Mouse (Mus musculus) right cerebral cortex, adult 2 months (tissue): Measurements from ENCODE around the gene Stxbp1.

Source experiments
- DNase-seq, 2 experiments: peaks; one replicate each; pipeline ENCODE4 v3.0.0; 2021 to 2022; ENCODE audit warnings: low spot score in 2 of 2

Gene Stxbp1

GRCm38 (mm10) chr2:32841099-32841498 is 5.9 kb downstream of the Stxbp1 start:
- DNase-seq, result no peak

DNA sequence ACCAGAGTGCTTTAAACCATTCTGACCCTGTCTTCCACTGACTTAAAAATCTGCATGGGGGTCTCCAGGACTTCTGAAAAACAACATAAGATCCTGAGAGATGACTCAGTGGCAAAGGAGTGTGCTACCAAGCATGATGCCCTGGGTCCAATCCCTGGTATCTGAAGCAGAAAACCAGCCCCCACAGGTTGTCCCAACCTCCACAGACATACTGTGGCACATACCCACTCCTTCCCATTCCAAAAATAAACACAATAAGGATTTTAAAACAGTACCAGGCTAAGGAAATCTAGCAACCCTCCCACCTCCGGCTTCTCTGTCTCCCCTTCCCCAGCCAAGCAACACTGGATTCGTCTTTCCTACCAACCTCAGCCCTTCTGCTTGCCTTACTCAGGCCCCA is 7.8 kb downstream of the Stxbp1 start:
- no peak for DNase-seq

GRCm38 (mm10) chr2:32838147-32838884 is 8.7 kb downstream of the Stxbp1 start:
- DNase-seq, result no peak

DNA sequence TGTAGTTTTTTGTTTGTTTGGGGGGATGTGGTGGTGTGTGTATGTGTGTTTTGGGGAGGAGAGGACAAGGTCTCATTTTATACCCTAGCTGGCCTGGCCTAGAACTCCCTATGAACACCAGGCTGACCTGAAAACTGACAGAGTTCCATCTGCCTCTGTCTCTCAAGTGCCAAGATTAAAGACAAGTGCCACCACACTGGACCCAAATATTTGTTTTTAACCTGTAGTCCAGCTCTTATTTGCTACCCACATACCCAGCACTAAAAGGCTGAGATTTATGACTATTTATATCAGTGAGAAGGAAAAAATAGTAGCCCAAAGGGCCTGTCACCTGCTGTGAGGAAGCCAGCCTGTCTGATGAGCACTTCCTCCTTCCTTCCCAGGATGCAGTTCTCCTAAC is 11.5 kb downstream of the Stxbp1 start:
- no peak for DNase-seq

DNA sequence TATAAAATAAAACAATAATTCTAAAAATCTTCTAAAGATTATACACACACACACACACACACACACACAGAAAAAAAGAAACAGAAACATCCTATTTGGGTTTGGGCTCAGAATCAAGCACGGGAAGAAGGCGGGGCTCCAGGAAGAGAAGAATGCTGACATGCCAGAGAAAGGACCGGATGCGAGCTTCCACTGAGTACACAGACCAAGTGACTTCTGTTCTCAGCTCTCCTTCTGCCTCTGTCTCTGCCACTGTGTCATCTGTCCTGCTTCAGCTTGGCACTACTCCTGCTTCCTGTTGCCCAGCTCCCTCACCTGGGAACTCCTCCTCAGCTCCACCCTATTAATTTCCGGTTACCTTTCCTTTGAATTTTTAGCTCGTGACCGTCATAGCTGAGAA is 12.5 kb downstream of the Stxbp1 start:
- DNase-seq, result no peak

GRCm38 (mm10) chr2:32828979-32829676 is 17.9 kb downstream of the Stxbp1 start:
- no peak for DNase-seq

DNA sequence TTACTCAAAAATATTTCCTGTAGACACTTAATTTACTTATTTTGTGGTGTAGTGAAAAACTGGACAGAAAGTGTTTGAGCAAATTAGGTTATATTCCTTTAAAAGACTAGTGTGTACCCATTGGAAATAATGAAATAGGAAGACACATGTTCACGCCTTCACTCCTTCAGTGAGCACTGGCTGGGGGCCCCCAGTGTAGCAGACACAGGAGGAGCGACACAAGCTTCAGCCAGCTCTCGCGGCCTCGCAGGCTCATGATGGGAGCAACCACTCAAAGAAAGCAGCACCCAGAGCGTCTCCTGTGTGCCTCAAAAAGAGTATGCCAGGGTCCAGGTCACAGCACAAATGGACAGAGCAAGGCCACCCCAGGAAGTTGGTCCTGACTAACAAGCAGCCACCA is 21.2 kb downstream of the Stxbp1 start:
- DNase-seq, result no peak

- no peak for DNase-seq
These were observed 22.3 kb downstream of the Stxbp1 start for GRCm38 (mm10) chr2:32824778-32825177.

- DNase-seq, result no peak
These were observed 22.9 kb downstream of the Stxbp1 start for GRCm38 (mm10) chr2:32824181-32824580.

DNA sequence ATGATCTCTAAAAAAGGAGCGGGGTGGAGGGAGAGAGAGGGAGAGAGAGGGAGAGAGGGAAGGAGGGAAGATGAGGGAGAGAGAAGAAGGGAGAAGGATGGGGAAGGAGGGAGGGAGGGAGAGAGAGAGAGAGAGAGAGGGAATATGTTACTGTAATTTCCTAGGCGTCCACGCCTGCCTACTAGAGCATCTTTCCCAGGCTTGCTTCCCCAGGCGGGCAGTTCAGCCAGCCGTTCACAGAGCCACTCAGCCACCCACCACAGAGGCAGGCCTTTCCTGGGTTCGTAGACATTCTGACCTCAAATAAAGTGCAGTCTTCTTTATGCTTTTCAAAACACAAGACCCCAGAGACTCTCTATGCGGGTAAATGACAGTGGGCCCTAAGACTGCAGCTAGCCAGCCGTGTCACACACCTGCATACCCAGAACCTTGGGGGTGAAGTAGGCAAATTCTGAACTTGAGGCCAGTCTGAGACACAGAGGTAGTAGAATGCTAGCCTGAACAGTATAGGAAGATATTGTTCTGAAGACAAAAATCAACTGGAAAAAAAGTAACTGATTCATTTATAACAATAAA is 23.4 kb downstream of the Stxbp1 start:
- no peak for DNase-seq

GRCm38 (mm10) chr2:32823153-32823552 is 23.9 kb downstream of the Stxbp1 start:
- DNase-seq, result no peak

DNA sequence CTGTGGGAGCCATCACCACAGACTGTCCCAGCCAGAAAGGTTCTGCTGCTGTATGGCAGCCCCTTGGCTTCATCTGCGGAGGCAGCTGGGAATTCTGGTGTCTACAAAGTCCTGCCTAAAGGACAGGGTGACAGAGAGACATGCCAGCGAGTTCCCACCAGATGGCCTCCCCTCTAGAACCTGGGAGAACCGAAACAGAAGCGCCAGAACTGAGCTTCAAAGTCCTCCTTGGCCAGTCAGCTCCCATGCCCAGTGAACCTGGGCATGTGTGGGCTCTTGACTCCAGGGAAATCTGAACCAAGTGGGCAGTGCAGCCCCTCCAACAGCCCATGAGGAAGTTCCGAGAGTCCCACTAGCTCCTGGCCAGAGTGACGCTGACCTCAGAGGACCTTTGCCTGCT is 24.4 kb downstream of the Stxbp1 start:
- DNase-seq, result no peak

DNA sequence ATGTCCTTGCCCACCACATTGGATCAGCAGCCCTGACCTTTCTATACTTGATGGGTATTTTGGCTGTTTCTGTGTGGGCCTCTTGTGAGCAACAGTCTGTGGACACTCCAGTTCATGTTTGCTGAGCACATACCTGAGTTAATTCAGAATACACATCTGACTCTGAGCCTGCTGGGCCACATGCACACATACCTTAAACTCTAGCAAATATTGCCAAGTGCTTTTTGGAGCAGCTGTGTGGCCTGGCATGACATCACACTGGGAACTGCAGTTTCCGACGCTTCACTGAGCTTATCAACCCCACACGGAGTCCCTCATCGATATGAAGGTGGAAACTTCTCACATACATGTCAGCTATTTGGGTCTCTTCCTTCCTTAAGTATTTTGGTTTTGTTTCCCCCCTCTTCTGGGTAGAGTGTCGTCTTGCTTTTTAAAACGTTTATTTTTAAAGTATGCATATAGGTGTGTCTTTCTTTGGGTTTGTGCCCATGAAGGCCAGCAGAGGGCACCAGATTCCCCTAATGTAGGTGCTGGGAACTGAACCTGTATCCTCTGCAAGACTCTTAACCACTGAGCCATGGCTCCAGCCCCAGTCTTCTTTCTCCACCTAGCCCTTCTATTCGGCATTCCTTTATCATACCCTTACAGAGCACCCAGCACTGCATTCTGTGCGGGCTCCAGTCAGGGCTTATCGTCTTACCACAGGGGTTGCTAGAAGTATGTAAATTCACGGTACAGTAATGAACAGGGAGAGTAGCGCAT is 25.8 kb downstream of the Stxbp1 start:
- DNase-seq, result peak in 1 of 2 experiments; percentile 39

DNA sequence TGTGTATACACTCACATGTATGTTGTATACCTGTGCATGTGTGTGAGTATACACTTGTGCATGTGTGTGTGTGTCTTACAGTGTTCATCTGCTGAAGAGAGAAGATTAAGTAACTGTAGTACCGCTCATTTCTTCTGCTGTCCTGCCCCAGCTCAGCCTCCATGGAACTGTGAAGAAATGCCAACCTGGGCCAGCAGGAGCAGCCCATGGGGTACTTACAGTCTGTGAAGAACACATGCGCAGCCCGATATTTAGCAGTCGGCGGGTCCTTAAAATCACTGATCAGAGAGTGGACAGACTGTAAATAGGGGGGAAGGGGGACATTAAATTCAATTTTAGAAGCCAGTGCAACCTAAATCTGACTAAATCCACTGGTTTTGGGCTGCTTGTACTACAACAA is 28.8 kb downstream of the Stxbp1 start:
- no peak for DNase-seq

- DNase-seq, result no peak
These were observed 29.5 kb downstream of the Stxbp1 start for GRCm38 (mm10) chr2:32817589-32817988.

DNA sequence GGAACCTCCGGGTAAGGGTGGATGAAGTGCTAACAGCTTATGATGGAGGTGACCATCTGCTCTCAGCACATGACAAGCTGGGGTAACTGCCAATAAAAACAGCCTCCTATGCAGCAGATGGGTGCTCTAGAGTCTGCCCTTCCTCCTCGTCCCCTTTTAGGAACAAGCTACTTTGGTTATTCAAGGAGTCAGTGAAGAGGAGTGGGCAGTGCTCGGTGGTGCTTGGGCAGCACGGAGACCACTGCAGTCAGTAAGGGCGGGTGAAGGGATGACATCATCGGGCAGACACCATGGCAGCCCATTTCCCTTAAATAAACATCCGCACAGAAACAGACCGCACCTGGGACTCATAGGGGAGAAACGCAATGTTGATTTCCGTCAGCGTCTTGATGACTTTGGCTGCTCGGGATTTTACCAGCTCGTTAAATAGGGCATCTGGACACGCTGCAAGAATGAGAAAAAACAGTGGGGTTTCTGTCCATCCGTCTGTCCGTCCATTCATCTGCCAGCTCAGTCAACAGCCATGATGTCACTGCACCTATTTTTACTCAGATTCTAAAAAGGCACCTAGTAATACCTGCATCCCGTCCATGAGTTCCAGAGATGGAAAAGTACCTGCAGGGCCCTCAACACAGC is 30.0 kb downstream of the Stxbp1 start:
- DNase-seq, result peak; percentile 76 to 78

- no peak for DNase-seq
These were observed 30.5 kb downstream of the Stxbp1 start for GRCm38 (mm10) chr2:32816497-32816896.

- no peak for DNase-seq
These were observed 35.1 kb downstream of the Stxbp1 start for GRCm38 (mm10) chr2:32811959-32812358.

DNA sequence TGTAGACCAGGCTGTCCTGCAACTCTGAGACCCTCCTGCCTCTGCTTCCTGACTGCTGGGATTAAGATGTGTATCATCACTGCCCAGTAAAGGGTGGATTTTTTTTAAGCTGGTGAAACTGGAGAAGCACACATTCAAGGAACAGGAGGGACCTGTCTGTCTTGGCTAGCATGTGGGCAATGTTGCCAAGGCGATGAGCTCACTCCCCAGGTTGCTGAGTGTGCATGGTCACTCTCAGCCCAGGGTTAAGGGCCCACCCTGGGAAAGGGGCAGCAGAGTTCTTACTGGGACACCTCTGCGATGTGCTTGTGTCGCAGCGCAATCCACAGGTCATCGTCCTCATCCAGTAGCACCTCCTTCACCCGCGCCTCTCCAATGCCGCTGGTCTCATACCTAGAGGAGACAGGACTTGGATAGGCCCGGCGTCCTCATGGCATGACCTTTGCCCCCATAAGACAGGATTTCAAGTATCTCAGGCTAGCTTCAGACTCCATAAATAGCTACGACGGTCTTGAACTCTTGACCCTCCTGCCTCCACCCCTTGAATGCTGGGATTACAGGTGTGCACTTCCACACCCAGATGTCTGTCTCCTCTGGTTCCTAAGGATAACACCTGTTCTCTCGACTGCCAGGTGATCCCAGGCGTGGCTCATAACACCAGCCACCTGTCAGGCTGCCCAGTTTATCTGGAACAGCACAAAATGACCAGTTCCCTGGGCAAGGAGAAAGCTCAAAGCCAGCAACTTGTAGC is 38.1 kb downstream of the Stxbp1 start:
- DNase-seq, result no peak

GRCm38 (mm10) chr2:32798251-32798962 is 48.6 kb downstream of the Stxbp1 start:
- peak; percentile 44 to 46 for DNase-seq
